Mouse (Mus musculus): ENCODE measurements around the gene Kcnn1.
"Not testable (repeated sequence)": the region's sequence is repeated elsewhere in the genome, so short reads cannot be mapped to it uniquely, and the experiment has no call there.

The Kcnn1 gene

DNA sequence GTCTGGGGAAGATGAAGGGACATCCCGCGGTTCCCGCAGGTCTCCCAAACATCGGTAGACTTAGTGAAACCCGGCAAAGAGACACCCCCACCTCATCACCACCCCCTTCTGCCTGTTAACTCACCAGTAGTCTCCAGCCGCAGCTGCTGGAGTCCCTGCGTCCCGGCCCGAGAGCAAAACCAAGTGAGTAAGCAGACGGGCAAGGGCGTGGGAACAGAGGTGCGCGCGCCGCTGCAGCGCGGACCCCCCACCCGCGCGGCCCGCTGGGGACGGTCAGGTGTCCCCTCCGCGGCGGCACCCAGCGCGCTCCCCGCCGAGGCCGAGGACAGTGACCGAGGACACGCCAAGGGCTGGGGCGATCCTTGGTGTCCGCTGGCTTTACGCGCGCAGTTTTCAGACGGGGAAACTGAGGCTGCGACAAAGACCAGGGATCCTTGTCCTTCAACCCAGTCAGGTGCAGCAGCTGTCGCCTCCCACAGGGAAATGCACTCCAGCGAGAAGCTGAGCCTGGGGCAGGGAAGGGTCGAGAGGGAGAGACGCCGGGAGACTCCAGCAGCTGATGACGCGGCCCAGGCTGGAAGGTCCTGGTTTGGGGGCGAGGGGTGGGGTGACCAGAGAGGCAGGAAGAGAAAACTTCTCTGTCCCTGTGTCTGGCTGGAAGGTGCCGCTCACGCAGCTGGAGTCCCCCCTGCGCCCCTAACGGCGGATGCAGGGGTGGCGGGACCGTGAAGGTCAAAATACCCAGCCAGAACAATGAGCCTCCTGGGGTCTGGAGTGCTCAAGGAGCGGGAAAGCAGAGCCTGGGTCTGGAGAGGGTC lies at the start of gene Kcnn1:
TSS of gene Kcnn1 (minus strand) at position 435 of the 818 bp plus-strand sequence.
- peak; percentile 42 for DNase-seq

DNA sequence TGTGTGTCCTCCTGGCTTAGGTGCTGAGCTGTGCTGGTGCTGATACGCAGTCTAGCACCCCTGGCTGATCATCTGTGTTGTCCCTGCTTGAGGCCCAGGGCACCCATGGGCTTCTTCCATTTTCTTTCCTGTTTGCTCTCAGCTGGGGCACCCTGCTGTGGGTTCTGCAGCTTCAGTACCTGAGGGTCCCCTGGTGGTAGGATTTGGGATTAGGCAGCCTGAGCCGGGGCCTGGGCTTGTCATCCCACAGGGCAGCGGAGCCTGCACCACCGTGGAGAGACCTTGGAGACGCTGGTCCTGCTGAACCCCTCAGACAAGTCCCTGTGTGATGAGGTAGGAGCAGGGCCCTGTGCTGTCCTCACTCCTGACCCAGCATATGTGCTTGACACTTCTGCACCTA lies 48.5 kb upstream of the Kcnn1 start:
- DNase-seq = no peak

- no peak for DNase-seq
Observed at GRCm38 (mm10) chr8:70907518-70907917, 44.5 kb upstream of the Kcnn1 start.

DNA sequence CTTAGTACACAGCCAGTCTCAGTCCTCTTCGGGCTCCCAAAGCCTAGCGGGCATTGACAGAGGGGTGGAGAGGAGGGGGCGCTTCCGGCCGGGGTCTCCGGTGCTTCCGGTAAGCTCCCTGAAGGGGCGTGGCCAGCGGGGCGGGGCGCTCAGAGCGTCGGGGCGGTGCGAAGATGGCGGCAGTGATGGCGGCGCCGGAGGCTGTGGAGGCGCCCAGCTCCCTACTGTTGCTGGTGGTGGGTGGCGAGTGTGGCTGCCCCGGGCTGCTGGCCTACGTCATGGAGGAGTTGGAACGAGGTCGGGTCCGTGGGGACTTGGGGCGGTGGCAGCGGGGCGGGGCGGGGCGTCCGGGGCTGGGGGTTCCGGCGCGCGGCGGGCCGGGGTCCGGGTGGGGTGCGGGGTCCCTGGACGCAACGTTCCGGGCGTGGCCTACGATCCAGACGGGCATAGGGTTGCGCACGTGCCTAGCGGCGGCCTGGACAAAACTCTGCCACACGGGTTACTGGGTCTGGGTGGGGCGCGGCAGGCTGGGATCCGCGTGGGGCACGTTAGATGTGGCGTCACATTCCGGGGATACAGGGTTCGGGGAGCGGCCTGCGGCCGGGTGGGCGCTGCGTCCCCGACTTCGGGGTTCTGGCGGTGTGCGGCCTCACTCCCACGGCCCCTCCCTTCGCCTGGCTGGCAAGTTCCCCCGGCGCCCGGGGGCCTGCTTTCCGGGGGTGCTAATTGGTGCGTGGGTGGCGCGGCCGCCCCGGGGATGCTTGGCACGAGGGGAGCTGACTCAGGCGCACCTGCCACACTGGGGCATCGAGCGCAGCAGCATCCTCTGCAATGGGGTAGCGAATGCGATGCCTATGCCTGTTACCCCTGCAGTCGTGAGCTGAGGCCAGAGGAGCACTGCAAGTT lies 43.0 kb upstream of the Kcnn1 start, which contains the start of gene Map1s:
TSS of gene Map1s (plus strand) at position 102 of the 906 bp plus-strand sequence.
- peak; percentile 95 for DNase-seq

GRCm38 (mm10) chr8:70905463-70905830 lies 42.4 kb upstream of the Kcnn1 start:
- DNase-seq = no peak

GRCm38 (mm10) chr8:70904532-70904931 lies 41.5 kb upstream of the Kcnn1 start:
- no peak for DNase-seq

DNA sequence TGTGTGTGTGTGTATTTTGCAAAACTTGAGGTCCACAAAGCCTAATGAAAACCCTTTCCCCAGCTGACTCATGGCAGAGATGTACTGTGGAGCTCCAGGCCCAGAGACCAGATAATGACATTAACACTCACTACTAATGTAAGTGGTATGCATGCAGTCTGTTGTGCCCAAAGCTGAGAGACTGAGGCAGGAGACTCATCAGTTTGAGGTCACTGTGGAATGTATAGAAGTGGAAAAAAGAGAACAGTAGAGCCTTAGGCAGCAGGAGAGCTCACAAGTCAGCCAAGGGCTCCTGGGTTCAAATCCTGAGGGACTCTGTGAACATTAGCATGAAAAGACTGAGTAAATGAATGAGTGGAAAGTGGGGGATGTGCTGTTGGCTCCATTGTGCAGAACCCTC lies 40.5 kb upstream of the Kcnn1 start:
- no peak for DNase-seq

GRCm38 (mm10) chr8:70903112-70903511 lies 40.1 kb upstream of the Kcnn1 start:
- no peak for DNase-seq

DNA sequence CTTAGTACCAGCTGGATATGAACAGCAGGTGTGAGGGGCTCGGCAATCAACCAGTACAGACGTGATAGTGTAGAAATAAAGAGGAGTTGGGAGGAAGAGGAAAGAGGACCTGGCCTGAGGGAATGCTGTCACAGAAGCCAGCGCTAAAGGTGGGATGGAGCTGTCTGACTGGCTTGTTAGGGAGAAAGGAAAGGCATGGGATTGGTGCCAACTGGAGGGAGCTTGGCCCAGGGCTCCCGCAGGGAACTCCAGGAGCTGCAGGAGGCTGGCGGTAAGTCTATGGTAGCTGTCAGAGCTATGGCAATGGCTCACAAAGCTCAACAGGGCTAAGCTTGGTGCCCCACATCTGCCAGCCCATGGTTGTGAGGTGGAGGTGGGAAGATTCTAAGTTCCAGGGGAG lies 39.2 kb upstream of the Kcnn1 start:
- DNase-seq = no peak

GRCm38 (mm10) chr8:70900872-70901387 lies 37.9 kb upstream of the Kcnn1 start:
- no peak for DNase-seq

DNA sequence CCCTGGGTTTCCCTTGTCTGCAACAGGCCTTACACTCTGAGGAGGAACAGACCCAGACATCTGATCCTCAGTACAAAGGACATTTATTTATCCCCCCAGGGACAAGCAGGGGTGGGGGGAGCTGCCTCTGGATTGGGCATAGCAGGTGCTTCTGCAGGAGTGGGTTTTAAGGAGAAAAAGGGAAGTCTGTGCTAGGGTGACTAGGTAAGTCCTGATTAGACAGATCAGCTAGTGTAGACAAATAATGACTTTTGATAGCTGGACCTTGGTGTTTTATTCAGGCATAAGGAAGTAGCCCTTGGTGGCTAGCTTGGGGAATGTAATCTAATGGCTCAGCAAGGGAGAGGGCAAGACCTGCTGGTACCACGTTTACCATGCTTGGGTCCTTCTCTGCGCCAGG lies 36.2 kb upstream of the Kcnn1 start:
- DNase-seq = no peak

DNA sequence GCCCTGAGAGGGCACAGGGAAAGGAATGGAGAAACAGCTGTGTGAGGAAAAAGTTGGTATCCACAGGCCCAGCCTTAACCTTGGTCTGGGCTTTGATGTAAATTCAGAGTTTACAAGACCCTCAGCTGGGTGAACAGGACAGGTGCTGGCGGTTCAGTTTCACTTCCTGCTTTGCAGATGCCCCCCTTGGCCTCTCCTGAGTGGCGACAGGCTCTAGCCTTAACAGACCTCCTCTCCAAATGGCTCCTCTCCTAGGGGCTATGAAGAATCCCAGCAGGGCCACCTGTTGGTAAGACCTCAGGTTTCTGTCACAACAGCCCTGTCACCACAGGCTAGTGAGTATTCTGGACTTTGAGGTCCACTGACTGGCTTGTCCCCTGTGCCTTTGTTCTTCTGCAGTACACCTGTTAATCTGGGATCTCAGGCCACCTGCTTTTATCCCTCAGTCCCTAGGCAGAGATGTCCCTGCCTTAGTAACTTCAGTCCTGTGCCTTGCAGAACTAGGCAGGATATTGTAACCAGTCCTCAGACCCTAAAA lies 35.7 kb upstream of the Kcnn1 start:
- DNase-seq = no peak

- DNase-seq = peak; percentile 90
Observed at GRCm38 (mm10) chr8:70897681-70898413, 34.8 kb upstream of the Kcnn1 start.

DNA sequence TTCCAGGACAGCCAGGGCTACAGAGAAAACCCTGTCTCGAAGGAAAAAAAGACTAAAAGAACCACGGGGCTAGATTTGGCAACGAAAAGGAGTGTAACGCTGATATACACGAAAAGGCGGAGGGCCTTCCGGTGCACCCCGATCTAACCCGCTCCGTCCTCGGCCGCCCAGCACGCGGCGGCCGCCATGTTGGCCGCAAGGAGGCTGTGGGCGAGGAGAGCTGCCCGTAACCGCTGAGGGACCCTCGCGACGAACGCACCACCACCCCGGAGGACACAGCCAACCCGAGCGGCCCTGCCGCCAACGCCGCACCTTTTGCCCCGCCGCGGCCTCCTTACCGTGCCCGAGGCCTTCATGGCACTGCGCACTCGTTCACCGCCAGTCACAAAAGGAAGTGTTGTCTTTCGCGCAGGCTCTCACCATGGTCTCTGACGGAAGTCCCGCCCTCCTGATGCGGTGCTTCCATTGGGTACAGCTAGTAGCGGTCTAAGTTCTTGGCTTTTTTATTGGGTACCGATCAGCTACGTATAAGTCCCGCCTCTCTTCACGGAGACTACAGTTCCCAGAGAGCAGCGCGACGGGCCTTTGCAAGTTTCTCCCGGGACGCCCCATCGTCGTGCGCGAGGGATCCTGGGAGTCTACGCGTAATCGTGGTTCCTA lies 34.1 kb upstream of the Kcnn1 start, which contains the start of gene Rpl18a:
TSS of gene Rpl18a (minus strand) at position 392 of the 660 bp plus-strand sequence.
- peak; percentile 94 for DNase-seq

GRCm38 (mm10) chr8:70896316-70897020 lies 33.4 kb upstream of the Kcnn1 start:
- DNase-seq = no peak

- DNase-seq = not testable (repeated sequence)
Observed at GRCm38 (mm10) chr8:70895571-70896259, 32.7 kb upstream of the Kcnn1 start.

DNA sequence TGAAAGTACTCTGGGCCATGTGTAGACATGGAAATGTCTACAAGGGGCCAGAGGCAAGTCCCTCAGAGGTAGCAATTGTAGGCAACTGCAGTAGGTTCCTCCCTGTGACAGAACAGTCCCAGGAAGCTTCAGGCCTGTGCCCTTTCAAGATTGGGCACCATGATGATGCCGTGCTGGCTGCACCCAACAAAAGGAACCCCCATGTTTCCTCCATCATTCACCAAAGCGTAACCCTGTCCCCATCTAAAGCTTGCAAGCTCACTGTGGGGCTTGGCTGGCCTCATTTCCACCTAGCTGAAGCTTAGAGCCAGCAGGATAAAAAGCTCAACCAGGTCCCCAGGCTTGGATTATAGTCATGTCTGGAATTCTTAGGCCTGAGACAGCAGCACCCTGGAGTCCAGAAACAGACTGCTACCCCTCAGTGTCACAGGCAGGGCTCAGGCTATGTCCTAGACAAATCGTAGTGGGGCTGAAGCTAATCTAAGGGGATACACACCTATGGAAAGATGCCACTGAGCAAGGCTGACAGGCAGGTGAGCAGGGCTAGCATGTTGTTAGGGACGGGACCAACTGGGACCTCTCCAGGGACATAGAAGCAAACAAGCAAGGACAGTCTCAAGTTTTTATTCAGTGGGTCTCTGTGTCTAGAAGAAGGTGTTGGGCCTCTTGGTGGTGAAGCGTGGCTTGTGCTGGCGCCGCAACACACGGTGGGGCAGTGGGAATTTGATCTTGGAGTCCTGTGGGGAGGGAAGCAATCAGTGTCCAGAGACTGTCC lies 31.9 kb upstream of the Kcnn1 start:
- no peak for DNase-seq

DNA sequence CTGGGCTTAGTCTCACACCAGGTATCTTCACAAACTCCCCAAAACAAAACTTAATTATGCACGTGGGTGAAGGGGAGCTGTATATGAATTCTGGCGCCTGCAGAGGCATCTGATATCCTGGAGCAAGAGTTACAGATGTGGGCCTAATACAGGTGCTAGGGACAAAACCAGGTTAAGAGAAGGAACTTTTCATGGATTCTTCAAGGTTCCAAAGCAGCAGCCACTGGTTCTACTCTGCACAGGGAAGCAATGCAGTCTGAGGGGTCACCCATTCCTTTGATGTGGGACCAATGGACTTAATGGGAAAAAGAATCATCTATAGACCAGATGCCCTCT lies 31.3 kb upstream of the Kcnn1 start:
- no peak for DNase-seq

GRCm38 (mm10) chr8:70893656-70894384 lies 30.8 kb upstream of the Kcnn1 start:
- peak; percentile 84 for DNase-seq

Data from thymus, postnatal 14 days (tissue).